Mouse (Mus musculus) spleen, postnatal 0 days (tissue): ENCODE measurements around the gene Olfr1474. TPM values are rescaled to one million over a fixed set of nuclear protein-coding genes. Genes with fewer than 3 reads are reported as not detected.

Experiments
- polyA plus RNA-seq: library from polyadenylated mRNA; unstranded; fragments of >200 nt; fragmentation: Nextera tagmentation; extraction: Ambion mirVana; gene quantifications from 2 replicates; pipeline ENCODE4 v1.2.1, GENCODE M21; 2015

Olfr1474 gene
- not detected in 2 replicates for polyA plus RNA-seq

DNA sequence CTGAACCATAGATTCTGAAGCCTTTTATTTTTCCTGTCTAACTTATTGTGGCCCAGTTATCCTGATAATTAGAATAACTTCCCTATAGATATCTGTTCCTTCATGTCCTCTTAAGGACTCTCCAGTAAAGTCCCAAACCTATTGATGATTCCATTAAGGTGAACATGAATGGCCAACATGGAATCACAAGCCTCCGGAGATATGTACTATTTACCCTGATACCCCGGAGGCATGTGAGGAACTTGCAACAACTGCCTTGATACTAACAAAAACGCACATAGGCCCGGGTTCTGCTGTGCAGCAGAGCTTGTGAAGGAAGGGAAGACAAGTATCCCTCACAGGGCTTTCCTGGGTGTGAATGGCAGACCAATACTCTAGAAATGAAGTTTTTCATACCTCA lies at the start of gene Olfr1474:
TSS of gene Olfr1474 (plus strand) at position 301 of the 400 bp plus-strand sequence.

DNA sequence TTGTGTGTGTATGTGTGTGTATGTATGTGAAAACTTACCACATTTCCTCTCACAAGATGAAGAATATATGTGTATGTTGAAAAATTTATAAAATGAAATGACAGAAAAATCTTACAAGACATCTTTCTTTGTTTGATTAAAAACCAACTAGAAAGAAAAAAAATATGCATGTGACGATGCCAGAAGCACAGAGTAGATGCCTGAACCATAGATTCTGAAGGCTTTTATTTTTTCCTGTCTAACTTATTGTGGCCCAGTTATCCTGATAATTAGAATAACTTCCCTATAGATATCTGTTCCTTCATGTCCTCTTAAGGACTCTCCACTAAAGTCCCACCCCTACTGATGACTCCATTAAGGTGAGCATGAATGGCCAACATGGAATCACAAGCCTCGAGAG lies 26.3 kb upstream of the Olfr1474 start, which contains the start of gene Olfr1471:
TSS of gene Olfr1471 (plus strand) at position 301 of the 400 bp plus-strand sequence.

DNA sequence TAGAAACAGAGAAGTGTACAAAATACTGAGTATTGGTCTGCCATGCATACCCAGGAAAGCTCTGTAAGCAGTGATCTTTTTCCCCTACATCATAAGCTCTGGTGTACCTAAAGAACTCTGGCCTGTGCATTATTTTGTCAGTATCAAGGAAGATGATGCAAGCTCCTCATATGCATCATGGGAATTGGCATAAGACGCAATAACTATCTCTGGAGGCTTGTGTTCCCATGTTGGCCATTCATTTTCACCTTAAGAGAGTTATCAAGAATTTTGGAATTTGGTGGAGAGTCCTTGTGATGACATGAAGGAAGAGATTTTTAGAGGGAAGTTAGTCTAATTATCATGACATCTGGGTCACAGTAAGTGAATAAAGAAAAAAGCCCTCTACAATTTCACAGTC lies 13.4 kb upstream of the Olfr1474 start, which contains the start of gene Olfr1472:
TSS of gene Olfr1472 (minus strand) at position 101 of the 400 bp plus-strand sequence.

DNA sequence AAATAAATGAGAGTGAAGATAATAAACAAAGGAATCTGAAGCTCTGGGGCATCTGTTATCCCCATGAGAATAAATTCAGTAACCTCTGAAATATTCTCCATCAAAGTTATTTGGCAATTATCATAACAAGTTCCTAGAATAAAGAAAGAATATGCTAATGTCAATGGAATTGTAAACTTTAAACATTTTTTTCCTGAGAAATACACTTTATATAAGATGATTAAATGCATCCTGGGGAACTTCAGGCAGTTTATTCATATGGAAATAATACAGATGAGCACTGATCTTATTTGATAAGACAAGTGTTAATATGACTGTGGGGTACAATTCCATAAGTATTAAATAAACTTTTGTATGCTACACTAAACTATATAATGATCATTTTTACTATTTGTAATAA lies 10.7 kb downstream of the Olfr1474 start, which contains the start of gene Olfr1475:
TSS of gene Olfr1475 (minus strand) at position 101 of the 400 bp plus-strand sequence.

DNA sequence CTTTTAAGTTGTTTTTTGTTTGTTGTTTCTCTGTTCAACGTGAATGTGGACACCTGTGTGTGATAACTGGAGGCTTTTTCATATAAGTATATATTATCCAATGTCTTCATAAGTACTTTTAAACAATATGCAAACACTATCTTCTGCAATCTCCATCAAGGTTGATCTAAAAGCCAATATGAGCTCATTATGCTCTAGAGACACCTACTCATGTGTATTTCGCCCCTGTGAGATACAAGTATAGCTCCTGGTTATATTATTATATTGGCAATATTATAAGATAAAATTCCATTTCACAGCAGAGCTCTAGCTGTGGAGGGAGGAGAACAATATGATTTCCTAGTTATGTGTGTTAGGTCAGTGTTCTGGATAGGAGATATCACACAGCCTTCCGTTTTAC lies 30.9 kb downstream of the Olfr1474 start, which contains the start of gene Olfr1477:
TSS of gene Olfr1477 (plus strand) at position 301 of the 400 bp plus-strand sequence.

Other genes starting within 250 kb of the Olfr1474 start
- not detected in 2 replicates for gene Olfr1463, start 238.2 kb upstream of the Olfr1474 start, polyA plus RNA-seq
- not detected in 2 replicates for gene Olfr1465, start 154.0 kb upstream of the Olfr1474 start, polyA plus RNA-seq
- gene Olfr1466, start 130.7 kb upstream of the Olfr1474 start, polyA plus RNA-seq = not detected in 2 replicates
- gene Olfr1467, start 107.3 kb upstream of the Olfr1474 start, polyA plus RNA-seq = not detected in 2 replicates
- gene Olfr1469, start 61.7 kb upstream of the Olfr1474 start, polyA plus RNA-seq = not detected in 2 replicates
- gene Olfr1471, start 26.2 kb upstream of the Olfr1474 start, polyA plus RNA-seq = not detected in 2 replicates
- not detected in 2 replicates for gene Olfr1472, start 13.5 kb upstream of the Olfr1474 start, polyA plus RNA-seq
- gene Olfr1475, start 10.6 kb downstream of the Olfr1474 start, polyA plus RNA-seq = not detected in 2 replicates
- gene Olfr1477, start 31.0 kb downstream of the Olfr1474 start, polyA plus RNA-seq = not detected in 2 replicates
- gene Olfr1480, start 58.3 kb downstream of the Olfr1474 start, polyA plus RNA-seq = not detected in 2 replicates
- not detected in 2 replicates for gene Olfr1484, start 113.9 kb downstream of the Olfr1474 start, polyA plus RNA-seq
- not detected in 2 replicates for gene Olfr1487, start 147.8 kb downstream of the Olfr1474 start, polyA plus RNA-seq
- not detected in 2 replicates for gene Olfr1489, start 162.1 kb downstream of the Olfr1474 start, polyA plus RNA-seq
- not detected in 2 replicates for gene Olfr1490, start 181.5 kb downstream of the Olfr1474 start, polyA plus RNA-seq
- not detected in 2 replicates for gene Olfr1491, start 227.7 kb downstream of the Olfr1474 start, polyA plus RNA-seq